Mouse (Mus musculus) cerebellum, adult 2 months (tissue): ENCODE data around the gene Timm8a2. TPM values are rescaled to one million over a fixed set of nuclear protein-coding genes. Genes with fewer than 3 reads are reported as not detected.

Source experiments
- DNase-seq, 2 experiments: peaks; one replicate each; pipeline ENCODE4 v3.0.0; 2021
- H3K27ac ChIP-seq: fragments of 200-500 bp; 2 replicates; pipeline ENCODE4 v1.5.1; 2012; ENCODE audit warnings: low read length, control low read depth, inconsistent platforms; ENCODE audit not compliant: insufficient read depth
- H3K27me3 ChIP-seq: fragments of 200-500 bp; 2 replicates; pipeline ENCODE4 v1.6.1; 2012; ENCODE audit warnings: inconsistent platforms, mild to moderate bottlenecking, low read length, moderate library complexity; ENCODE audit not compliant: control insufficient read depth, insufficient read depth
- H3K4me1 ChIP-seq: fragments of 200-500 bp; 2 replicates; pipeline ENCODE4 v1.6.1; 2011; ENCODE audit warnings: low read length; ENCODE audit not compliant: control insufficient read depth, insufficient read depth
- H3K4me3 ChIP-seq: fragments of 200-500 bp; replicated peaks from 2 replicates; pipeline ENCODE3; 2011; ENCODE audit warnings: mild to moderate bottlenecking, low read depth, low read length, control low read depth; ENCODE audit not compliant: insufficient read depth
- CTCF ChIP-seq: fragments of 200-500 bp; IDR thresholded peaks from 2 replicates; pipeline ENCODE4 v1.5.1; 2011; ENCODE audit warnings: low read depth, mild to moderate bottlenecking, control low read depth, low read length, moderate library complexity, borderline replicate concordance; ENCODE audit not compliant: insufficient read depth
- POLR2A ChIP-seq: fragments of 200-500 bp; IDR thresholded peaks from 2 replicates; pipeline ENCODE4 v1.6.1; 2011; ENCODE audit warnings: low read length, control low read depth, borderline replicate concordance; ENCODE audit not compliant: insufficient read depth
- WGBS: fragments of 180-500 bp; shearing (Covaris S2); methylation state at CpG from one replicate; pipeline ENCODE4 v1.1.7; 2018; 5-methylcytosine and 5-hydroxymethylcytosine counted together
- polyA plus RNA-seq: library from polyadenylated mRNA; depleted of rRNA; stranded (reverse); fragments of >200 nt; gene quantifications from 2 replicates; pipeline ENCODE4 v1.2.3, GENCODE M21; 2012; rRNA removed

Gene Timm8a2
- polyA plus RNA-seq, 1 experiment = 0.28 TPM

DNA sequence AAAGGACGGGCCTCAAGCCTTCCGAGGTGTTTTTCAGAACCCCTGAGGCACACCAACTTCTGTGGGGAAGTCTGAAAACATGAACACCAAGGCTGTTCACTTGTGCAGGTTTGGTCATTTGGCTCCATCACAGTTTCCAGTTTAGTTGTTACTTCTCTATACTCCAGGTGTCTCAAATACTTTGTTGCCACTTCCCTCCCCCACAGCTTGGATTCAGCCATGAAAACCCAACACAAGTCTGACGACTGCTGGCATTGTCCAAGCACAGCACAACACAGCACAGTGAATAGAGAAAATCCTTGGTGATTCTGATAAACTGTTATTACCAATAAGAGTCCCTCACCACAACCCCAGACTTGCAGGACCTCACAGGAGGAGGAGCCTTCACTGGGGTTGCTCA lies 42.5 kb downstream of the Timm8a2 start:
- Histone ChIP-seq H3K4me3 (no peak overlapping the region), H3K4me1 (no peaks in the 10 kb centered on the region), H3K27ac (no peak overlapping the region), H3K27me3 (no peaks in the 10 kb centered on the region)
- no peak for DNase-seq
- TF ChIP-seq CTCF (no peak), POLR2A (no peak)
- WGBS = 80% methylated on average over 3 of the region's 3 CpGs

DNA sequence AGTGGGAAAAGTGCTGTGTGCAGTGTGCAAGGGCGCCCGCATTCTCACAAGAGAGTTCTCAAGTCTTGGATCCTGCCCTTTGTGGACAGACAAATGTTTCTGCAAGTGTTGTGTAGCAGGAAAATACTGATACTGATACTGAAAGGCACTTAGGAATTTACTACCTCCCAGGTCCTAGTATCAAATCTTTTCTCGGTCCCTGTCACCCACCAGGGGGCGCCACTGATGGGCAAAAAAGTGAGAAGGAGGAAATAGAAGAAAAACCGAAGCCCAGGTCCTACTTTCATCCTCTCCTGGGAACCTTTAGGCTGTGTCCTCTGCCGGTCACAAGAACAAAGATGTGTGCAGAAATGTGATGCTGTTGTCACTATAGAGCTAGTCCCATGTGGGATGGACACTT lies 45.0 kb downstream of the Timm8a2 start:
- DNase-seq = peak; percentile 18 to 48
- H3K27ac ChIP-seq = no peak overlapping the region
- WGBS = 46% methylated on average over 6 of the region's 6 CpGs
- H3K4me1 ChIP-seq = no peaks in the 10 kb centered on the region
- H3K4me3 ChIP-seq = no peak overlapping the region
- no peaks in the 10 kb centered on the region for H3K27me3 ChIP-seq
- TF ChIP-seq POLR2A (no peak), CTCF (peak; percentile 53; the same call in 1 of the 2 replicates)

DNA sequence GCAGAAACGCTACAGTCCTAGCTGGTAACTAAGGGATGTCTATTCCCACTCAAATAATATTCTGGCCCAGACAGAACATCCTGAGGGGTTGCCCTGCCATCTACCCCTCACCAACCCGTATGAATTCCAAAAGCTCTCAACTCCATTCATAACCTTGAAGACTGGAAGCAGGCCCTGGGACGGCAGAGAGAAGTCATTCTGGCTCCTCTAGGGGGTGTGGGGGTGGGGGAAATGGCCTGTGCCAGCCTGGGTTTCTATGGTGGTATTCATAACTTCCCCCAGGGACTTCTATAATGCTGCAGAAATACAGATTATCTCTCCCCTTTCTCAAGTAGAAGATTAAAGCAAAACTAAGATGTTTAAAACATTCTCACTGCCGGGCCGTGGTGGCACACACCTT lies 45.4 kb downstream of the Timm8a2 start:
- 67% methylated on average over 5 of the region's 5 CpGs for WGBS
- DNase-seq = no peak

DNA sequence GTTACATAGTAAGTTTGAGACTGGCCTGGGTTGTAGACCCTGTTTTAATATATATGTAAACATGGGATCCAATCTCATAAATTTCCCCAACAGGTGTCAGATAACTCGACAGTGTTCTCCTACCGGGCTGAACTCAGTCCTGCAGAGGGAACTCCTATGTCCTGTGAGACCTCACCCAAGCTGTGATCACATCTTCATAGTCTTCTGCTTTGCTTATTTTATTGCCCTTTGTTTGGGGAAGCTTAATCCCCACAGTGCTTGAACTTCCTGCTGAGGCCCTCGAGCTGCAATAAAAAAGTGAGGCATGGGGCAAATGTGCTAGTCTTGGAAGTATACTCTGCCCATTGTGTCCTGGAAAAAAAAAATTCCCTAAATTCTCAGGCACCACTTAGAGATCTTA lies 46.8 kb downstream of the Timm8a2 start:
- DNase-seq = no peak
- 49% methylated on average over 3 of the region's 3 CpGs for WGBS
- H3K4me3 ChIP-seq = no peak overlapping the region
- H3K4me1 ChIP-seq = no peaks in the 10 kb centered on the region
- no peaks in the 10 kb centered on the region for H3K27me3 ChIP-seq
- H3K27ac ChIP-seq = no peak overlapping the region
- TF ChIP-seq CTCF (no peak), POLR2A (no peak)

More for the DNA sequence above, 45.4 kb downstream of the Timm8a2 start:
- no peaks in the 10 kb centered on the region for H3K27me3 ChIP-seq
- H3K4me1 ChIP-seq = no peaks in the 10 kb centered on the region
- no peak for TF ChIP-seq CTCF
- TF ChIP-seq POLR2A = no peak
- no peak overlapping the region for H3K4me3 ChIP-seq
- no peak overlapping the region for H3K27ac ChIP-seq

DNA sequence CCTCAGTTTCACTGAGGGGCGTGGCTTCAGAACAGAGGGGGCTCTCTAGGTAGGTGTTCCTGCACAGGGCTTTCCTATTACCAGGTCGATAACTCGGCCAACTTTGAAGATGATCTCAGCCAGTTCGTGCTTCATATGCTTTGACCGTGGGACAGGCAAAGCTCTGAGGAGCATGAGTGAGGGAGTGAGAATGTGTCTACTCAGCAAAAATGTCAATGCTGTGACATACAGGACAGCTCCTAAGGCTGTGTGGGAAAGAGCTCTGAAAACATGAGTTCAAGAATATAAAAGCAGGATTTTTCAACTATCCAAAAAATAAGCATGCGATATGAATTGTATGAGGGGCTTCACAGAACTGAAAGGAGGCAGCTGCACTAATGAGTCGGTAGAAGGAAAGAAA lies 49.0 kb downstream of the Timm8a2 start:
- no peak for DNase-seq
- 81% methylated on average over 7 of the region's 7 CpGs for WGBS
- TF ChIP-seq POLR2A (no peak), CTCF (no peak)
- no peaks in the 10 kb centered on the region for H3K27me3 ChIP-seq
- H3K27ac ChIP-seq = no peak overlapping the region
- no peaks in the 10 kb centered on the region for H3K4me1 ChIP-seq
- H3K4me3 ChIP-seq = no peak overlapping the region

DNA sequence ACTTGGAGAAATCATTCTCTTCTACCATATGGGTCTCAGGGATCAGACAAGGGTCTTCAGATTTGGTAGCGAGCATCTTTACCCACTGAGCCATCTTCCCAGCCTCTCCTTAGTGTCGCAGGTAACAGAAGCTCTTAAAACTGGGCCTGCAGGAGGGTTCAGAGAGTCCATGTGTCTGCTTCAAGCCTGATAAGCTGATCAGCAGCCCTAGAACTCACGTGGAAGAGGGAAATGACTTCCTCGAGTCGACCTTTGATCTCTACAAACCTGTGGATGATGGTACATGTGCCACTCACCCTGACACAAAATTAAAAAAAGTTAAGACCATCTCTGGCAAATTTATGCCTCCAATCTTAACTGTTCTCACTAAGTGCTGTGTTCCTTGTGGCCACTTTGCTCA lies 53.5 kb downstream of the Timm8a2 start:
- TF ChIP-seq POLR2A (no peak), CTCF (no peak)
- Histone ChIP-seq H3K4me1 (no peaks in the 10 kb centered on the region), H3K4me3 (no peak overlapping the region), H3K27me3 (no peaks in the 10 kb centered on the region), H3K27ac (no peak overlapping the region)
- no peak for DNase-seq
- 79% methylated on average over 5 of the region's 5 CpGs for WGBS

Other genes starting within 250 kb of the Timm8a2 start
- 140 TPM in 2 replicates for gene Dock9, start 236.8 kb upstream of the Timm8a2 start, polyA plus RNA-seq
- gene Ubac2, start 156.1 kb upstream of the Timm8a2 start, polyA plus RNA-seq = 44.4 and 45.6 TPM in 2 replicates
- 0.06 TPM in 1 of 2 replicates, not detected in the other for gene Gpr18, start 118.9 kb upstream of the Timm8a2 start, polyA plus RNA-seq
- gene Gpr183, start 69.5 kb upstream of the Timm8a2 start, polyA plus RNA-seq = 0.33 and 0.52 TPM in 2 replicates
- 81.4 and 90.7 TPM in 2 replicates for gene Tm9sf2, start 72.4 kb downstream of the Timm8a2 start, polyA plus RNA-seq
- 38.1 and 40.6 TPM in 2 replicates for gene Clybl, start 147.0 kb downstream of the Timm8a2 start, polyA plus RNA-seq